Mouse (Mus musculus) lung, postnatal 4 days (tissue): ENCODE measurements around the gene St8sia6.
A peak's percentile ranks its signal among the peaks of the same experiment; 100 is the strongest.

ENCODE experiments used
- DNase-seq, 2 experiments: peaks; one replicate each; pipeline ENCODE4 v3.0.0; 2021

The St8sia6 gene

GRCm38 (mm10) chr2:13760366-13760765 is 33.5 kb downstream of the St8sia6 start:
- no peak for DNase-seq

- DNase-seq: peak in 1 of 2 experiments; percentile 20
Measured at GRCm38 (mm10) chr2:13757412-13757811, 36.5 kb downstream of the St8sia6 start.

GRCm38 (mm10) chr2:13755733-13756132 is 38.1 kb downstream of the St8sia6 start:
- DNase-seq: no peak

GRCm38 (mm10) chr2:13751691-13752090 is 42.2 kb downstream of the St8sia6 start:
- no peak for DNase-seq

GRCm38 (mm10) chr2:13750777-13751176 is 43.1 kb downstream of the St8sia6 start:
- DNase-seq: no peak

- DNase-seq: peak in 1 of 2 experiments; percentile 19
Measured at GRCm38 (mm10) chr2:13750089-13750488, 43.8 kb downstream of the St8sia6 start.

- no peak for DNase-seq
Measured at GRCm38 (mm10) chr2:13749176-13749575, 44.7 kb downstream of the St8sia6 start.

- DNase-seq: no peak
Measured at GRCm38 (mm10) chr2:13747576-13747975, 46.3 kb downstream of the St8sia6 start.

GRCm38 (mm10) chr2:13746023-13746422 is 47.8 kb downstream of the St8sia6 start:
- no peak for DNase-seq

GRCm38 (mm10) chr2:13738704-13739103 is 55.2 kb downstream of the St8sia6 start:
- DNase-seq: no peak

- no peak for DNase-seq
Measured at GRCm38 (mm10) chr2:13727901-13728300, 66.0 kb downstream of the St8sia6 start.

- DNase-seq: no peak
Measured at GRCm38 (mm10) chr2:13725592-13725991, 68.3 kb downstream of the St8sia6 start.

- DNase-seq: no peak
Measured at GRCm38 (mm10) chr2:13722241-13722640, 71.6 kb downstream of the St8sia6 start.

GRCm38 (mm10) chr2:13718628-13719185 is 75.2 kb downstream of the St8sia6 start:
- no peak for DNase-seq

- no peak for DNase-seq
Measured at GRCm38 (mm10) chr2:13708785-13709184, 85.1 kb downstream of the St8sia6 start.

GRCm38 (mm10) chr2:13697514-13697913 is 96.3 kb downstream of the St8sia6 start:
- no peak for DNase-seq

- DNase-seq: no peak
Measured at GRCm38 (mm10) chr2:13694417-13694816, 99.4 kb downstream of the St8sia6 start.

- no peak for DNase-seq
Measured at GRCm38 (mm10) chr2:13684380-13684779, 109.5 kb downstream of the St8sia6 start.

- DNase-seq: no peak
Measured at GRCm38 (mm10) chr2:13683205-13683570, 110.7 kb downstream of the St8sia6 start.

GRCm38 (mm10) chr2:13682488-13683204 is 111.2 kb downstream of the St8sia6 start:
- no peak for DNase-seq

- DNase-seq: peak in 1 of 2 experiments; percentile 22
Measured at GRCm38 (mm10) chr2:13672946-13673345, 120.9 kb downstream of the St8sia6 start.

- DNase-seq: no peak
Measured at GRCm38 (mm10) chr2:13672426-13672825, 121.4 kb downstream of the St8sia6 start.

- DNase-seq: no peak
Measured at GRCm38 (mm10) chr2:13634866-13635265, 159.0 kb downstream of the St8sia6 start.

GRCm38 (mm10) chr2:13630136-13630832 is 163.6 kb downstream of the St8sia6 start:
- no peak for DNase-seq
